Mouse (Mus musculus): Measurements from ENCODE around the gene Gm3402. TPM values are rescaled to one million over a fixed set of nuclear protein-coding genes. Genes with fewer than 3 reads are reported as not detected.
"Not testable (repeated sequence)": the region's sequence is repeated elsewhere in the genome, so short reads cannot be mapped to it uniquely, and the experiment has no call there.

Gene Gm3402
- polyA plus RNA-seq, 1 experiment from 2014 or later = not detected

- not testable (repeated sequence) for H3K4me2 ChIP-seq (replicated peaks); H3K4me3 ChIP-seq; H3K9me3 ChIP-seq; H3K27me3 ChIP-seq; H3K36me3 ChIP-seq; H3K27ac ChIP-seq (replicated peaks); ATAC-seq (replicated peaks); H3K9ac ChIP-seq (replicated peaks); H3K4me1 ChIP-seq
- no CpG with 5 or more reads among the region's 3 CpGs for WGBS
Observed at GRCm38 (mm10) chr5:146555836-146556235, 41.9 kb downstream of the Gm3402 start, which contains the start of gene Gm3415. Gene Gm3415, plus strand, starts transcription at chr5:146556136.

GRCm38 (mm10) chr5:146564259-146564658 lies 50.3 kb downstream of the Gm3402 start:
- Histone ChIP-seq H3K4me2 (replicated peaks) (no peak overlapping the region), H3K4me3 (no peak overlapping the region), H3K4me1 (no peaks in the 10 kb centered on the region), H3K27ac (replicated peaks) (no peak overlapping the region), H3K27me3 (no peaks in the 10 kb centered on the region), H3K9me3 (peaks cover 2% of the 10 kb centered on the region; the same call in 1 of the 2 replicates), H3K36me3 (no peaks in the 10 kb centered on the region), H3K9ac (replicated peaks) (no peak overlapping the region)
- WGBS = 81% methylated on average over 1 of the region's 1 CpGs
- no peak for ATAC-seq (replicated peaks)

Other genes with a start within 250 kb of the Gm3402 start
- gene Wasf3, start 129.1 kb upstream of the Gm3402 start, polyA plus RNA-seq (2015; fragmentation: Nextera tagmentation; extraction: Ambion mirVana) = 9.3 and 9.7 TPM in 2 replicates
- gene Gm6408, start 32.2 kb upstream of the Gm3402 start, polyA plus RNA-seq (2015; fragmentation: Nextera tagmentation; extraction: Ambion mirVana) = not detected in 2 replicates
- gene Gm6370, start 22.8 kb upstream of the Gm3402 start, polyA plus RNA-seq (2015; fragmentation: Nextera tagmentation; extraction: Ambion mirVana) = not detected in 2 replicates
- gene 4930449I24Rik, start 11.7 kb upstream of the Gm3402 start, polyA plus RNA-seq (2015; fragmentation: Nextera tagmentation; extraction: Ambion mirVana) = not detected in 2 replicates
- gene Gm3404, start 11.7 kb downstream of the Gm3402 start, polyA plus RNA-seq (2015; fragmentation: Nextera tagmentation; extraction: Ambion mirVana) = not detected in 2 replicates
- not detected in 2 replicates for gene Gm3409, start 23.5 kb downstream of the Gm3402 start, polyA plus RNA-seq (2015; fragmentation: Nextera tagmentation; extraction: Ambion mirVana)
- gene Gm3415, start 42.0 kb downstream of the Gm3402 start, polyA plus RNA-seq (2015; fragmentation: Nextera tagmentation; extraction: Ambion mirVana) = not detected in 2 replicates
- gene Gpr12, start 71.1 kb downstream of the Gm3402 start, polyA plus RNA-seq (2015; fragmentation: Nextera tagmentation; extraction: Ambion mirVana) = 24.8 and 26.2 TPM in 2 replicates

Measured in forebrain, embryonic 15.5 days (tissue).